Mouse (Mus musculus): ENCODE results near the gene Gabra1.
A peak's percentile ranks its signal among the peaks of the same experiment; 100 is the strongest.

Gabra1 gene

GRCm38 (mm10) chr11:42182825-42183152, at the start of gene Gabra1:
Gene Gabra1 (minus strand): TSS chr11:42182930.
- peak; percentile 47 to 69 for DNase-seq

GRCm38 (mm10) chr11:42181973-42182824, 531 bp downstream of the Gabra1 start:
- peak; percentile 74 to 79 for DNase-seq

- peak; percentile 35 to 58 for DNase-seq
Observed at GRCm38 (mm10) chr11:42181426-42181825, 1.3 kb downstream of the Gabra1 start.

DNA sequence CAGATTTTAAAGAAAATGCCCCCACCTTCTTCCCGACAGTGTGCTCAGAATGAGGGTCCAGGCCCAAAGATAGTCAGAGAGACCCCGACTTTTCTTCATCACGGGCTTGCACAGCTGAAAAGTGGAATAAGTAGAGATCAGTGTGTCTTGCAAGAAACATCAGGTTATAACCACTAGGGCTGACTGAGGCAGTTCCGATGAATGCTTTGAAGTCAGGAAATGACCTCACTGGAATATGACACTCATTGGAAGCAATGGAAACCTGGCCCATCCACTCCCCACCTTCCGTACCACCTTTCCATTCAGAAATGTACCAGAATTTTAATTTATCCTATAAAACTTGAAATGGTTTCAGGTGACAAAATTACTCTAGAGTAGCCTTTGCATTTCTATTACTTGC, 3.2 kb downstream of the Gabra1 start:
- DNase-seq: peak in 1 of 2 experiments; percentile 35

- no peak for DNase-seq
Observed at GRCm38 (mm10) chr11:42178296-42178695, 4.4 kb downstream of the Gabra1 start.

GRCm38 (mm10) chr11:42151396-42151795, 31.3 kb downstream of the Gabra1 start:
- DNase-seq: no peak

- peak; percentile 66 to 80 for DNase-seq
Observed at GRCm38 (mm10) chr11:42116931-42117330, 65.8 kb downstream of the Gabra1 start.

- DNase-seq: no peak
Observed at GRCm38 (mm10) chr11:42110051-42110450, 72.7 kb downstream of the Gabra1 start.

DNA sequence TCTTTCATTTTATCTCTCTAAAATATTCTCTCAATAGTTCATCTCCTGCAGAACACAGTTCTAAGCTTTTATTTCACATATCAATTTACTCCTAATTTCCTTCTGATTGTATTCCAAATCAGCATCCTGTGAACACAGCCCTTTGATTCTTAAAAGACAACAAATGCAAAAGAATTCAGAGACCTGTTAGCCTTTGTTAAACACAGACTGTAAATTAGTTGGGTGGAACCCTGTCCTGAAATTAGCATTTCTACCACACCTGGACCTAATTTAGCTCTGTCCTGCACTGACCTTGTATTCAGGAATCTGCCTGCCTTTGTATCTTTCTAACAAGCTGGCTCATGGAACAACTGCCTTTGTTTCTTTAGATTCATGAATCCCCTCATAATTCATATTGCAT, 73.1 kb downstream of the Gabra1 start:
- DNase-seq: no peak

GRCm38 (mm10) chr11:42095556-42095955, 87.2 kb downstream of the Gabra1 start:
- DNase-seq: no peak
